Mouse (Mus musculus): ENCODE measurements around the gene Rabl6.

Gene Rabl6

GRCm38 (mm10) chr2:25541644-25542367, 66.5 kb downstream of the Rabl6 start:
- DNase-seq = no peak

GRCm38 (mm10) chr2:25540541-25540948, 67.8 kb downstream of the Rabl6 start:
- peak; percentile 52 for DNase-seq

GRCm38 (mm10) chr2:25536531-25536930, 71.8 kb downstream of the Rabl6 start:
- DNase-seq = no peak

GRCm38 (mm10) chr2:25534866-25535182, 73.5 kb downstream of the Rabl6 start:
- DNase-seq = no peak

GRCm38 (mm10) chr2:25534178-25534865, 74.0 kb downstream of the Rabl6 start:
- DNase-seq = peak; percentile 71

GRCm38 (mm10) chr2:25533707-25534106, 74.6 kb downstream of the Rabl6 start:
- DNase-seq = no peak
